Mouse (Mus musculus) gastrocnemius, postnatal 36 days (tissue): Measurements from ENCODE around the gene Gm21093. TPM values are rescaled to one million over a fixed set of nuclear protein-coding genes. Genes with fewer than 3 reads are reported as not detected.
"Not testable (repeated sequence)": the region's sequence is repeated elsewhere in the genome, so short reads cannot be mapped to it uniquely, and the experiment has no call there.

ENCODE experiments used
- DNase-seq, 2 experiments: peaks; one replicate each; pipeline ENCODE4 v3.0.0; 2022
- intact Hi-C: fragments of 180-260 bp; cut with DNase I; formaldehyde crosslinking; loops from one replicate; pipeline ENCODE4 v1.15.1; 2025
- long read RNA-seq, 2 experiments: library from polyadenylated mRNA; stranded (forward); transcript quantifications; one replicate each; pipeline ENCODE4 v2.0.0; 2021
- total RNA-seq, 2 experiments: library from RNA; stranded (reverse); gene quantifications; 2 replicates each; pipeline ENCODE4 v1.2.3; 2021

Gene Gm21093
- not detected for total RNA-seq
- long read RNA-seq, experiment 1, result 0 reads
- long read RNA-seq, experiment 2, result 0 reads

GRCm38 (mm10) chr4:42034626-42035025 lies at the start of gene Gm21093:
Gm21093 (minus strand) TSS chr4:42034726.
- DNase-seq, intact Hi-C loops: not testable (repeated sequence)

Other genes with a start within 250 kb of the Gm21093 start
- gene Gm21541, start 131.1 kb downstream of the Gm21093 start, total RNA-seq, result not detected
- gene Gm20878, start 93.2 kb downstream of the Gm21093 start, total RNA-seq, result not detected
- gene Fam205a4, start 68.7 kb downstream of the Gm21093 start, total RNA-seq, result under 1 TPM in 1 of 2 experiments, not detected in 1; 0.07 TPM
- gene Gm3893, start 56.5 kb upstream of the Gm21093 start, total RNA-seq, result not detected
- gene Gm13304, start 80.1 kb upstream of the Gm21093 start, total RNA-seq, result 10 to 100 TPM in 1 of 2 experiments, 1 to 10 TPM in 1; 6.7 to 11.9 TPM
- not detected for gene Gm13306, start 118.7 kb upstream of the Gm21093 start, total RNA-seq
- under 1 TPM in 1 of 2 experiments, not detected in 1; 0.74 TPM for gene Gm13305, start 133.9 kb upstream of the Gm21093 start, total RNA-seq
- under 1 TPM; 0.74 to 0.92 TPM for gene Gm10600, start 205.9 kb upstream of the Gm21093 start, total RNA-seq
- gene Ccl21b, start 221.0 kb upstream of the Gm21093 start, total RNA-seq, result not detected